Mouse (Mus musculus): ENCODE results near the gene Etv1. TPM values are rescaled to one million over a fixed set of nuclear protein-coding genes. Genes with fewer than 3 reads are reported as not detected.

Gene Etv1
- total and polyA plus RNA-seq, 3 experiments: not detected

DNA sequence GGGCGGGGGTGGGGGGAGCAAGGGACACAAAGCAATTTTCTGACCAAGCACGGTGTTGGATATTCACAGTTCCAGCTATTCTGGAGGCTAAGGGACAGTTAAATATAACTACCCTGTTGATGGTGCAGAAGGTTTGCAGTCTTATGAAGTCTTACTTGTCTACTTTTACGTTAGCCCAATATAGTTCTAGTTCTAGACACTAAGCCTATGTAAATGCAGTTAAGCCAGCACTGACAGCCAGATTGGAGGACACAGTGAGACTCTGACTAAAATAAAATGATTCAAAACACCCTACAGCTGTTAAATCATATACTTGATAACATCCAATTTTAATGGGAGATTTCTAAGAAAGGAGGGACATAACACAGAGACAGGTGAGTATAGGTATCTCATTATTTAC lies 129.8 kb downstream of the Etv1 start:
- Histone ChIP-seq H3K9ac (ENCODE audit: control insufficient read depth, low read depth, low read length, poor library complexity, severe bottlenecking) (no peak overlapping the region), H3K9me3 (replicated peaks; ENCODE audit: insufficient read depth, low read length) (no peaks in the 10 kb centered on the region), H3K79me2 (ENCODE audit: control insufficient read depth, insufficient read depth, low read length, poor library complexity) (no peaks in the 10 kb centered on the region), H3K36me3 (ENCODE audit: control insufficient read depth in 1 of 2, insufficient read depth in 2 of 2, low read length in 2 of 2) (no peaks in the 10 kb centered on the region), H3K4me3 (ENCODE audit: control insufficient read depth in 1 of 2, insufficient read depth in 1 of 2, low read depth in 2 of 2, low read length in 2 of 2) (no peak overlapping the region), H3K27ac (ENCODE audit: control insufficient read depth, low read depth, low read length) (no peak overlapping the region), H3K4me1 (ENCODE audit: control insufficient read depth in 1 of 2, insufficient read depth in 2 of 2, low read length in 2 of 2) (no peaks in the 10 kb centered on the region), H3K27me3 (ENCODE audit: control insufficient read depth in 1 of 2, insufficient read depth in 2 of 2, low read length in 2 of 2) (no peaks in the 10 kb centered on the region)
- DNase-seq (ENCODE audit: low read depth, low spot score): no peak
- no peak for TF ChIP-seq BHLHE40 (IDR thresholded peaks at IDR 0.05; ENCODE audit: borderline replicate concordance, low read depth, low read length)
- TF ChIP-seq SIN3A (IDR thresholded peaks at IDR 0.05; ENCODE audit: low read length): no peak
- no peak for TF ChIP-seq SMC3 (IDR thresholded peaks at IDR 0.05; ENCODE audit: low read depth, low read length)
- TF ChIP-seq ZC3H11A (IDR thresholded peaks at IDR 0.05; ENCODE audit: low read depth, low read length): no peak
- TF ChIP-seq POLR2AphosphoS5 (IDR thresholded peaks at IDR 0.05; ENCODE audit: borderline replicate concordance, low read depth, low read length): no peak
- no peak for TF ChIP-seq ZKSCAN1 (IDR thresholded peaks at IDR 0.05; ENCODE audit: low read depth, low read length)
- TF ChIP-seq HCFC1 (IDR thresholded peaks at IDR 0.05; ENCODE audit: low read depth, low read length): no peak
- no peak for TF ChIP-seq CHD1 (IDR thresholded peaks at IDR 0.05; ENCODE audit: low read depth, low read length)
- no peak for TF ChIP-seq POLR2A (IDR thresholded peaks at IDR 0.05; ENCODE audit: control insufficient read depth in 1 of 2, insufficient read depth in 1 of 2, low read depth in 1 of 2, low read length in 2 of 2, poor library complexity in 1 of 2)
- no peak for TF ChIP-seq RCOR1 (IDR thresholded peaks at IDR 0.05; ENCODE audit: low read depth, low read length)
- no peak for TF ChIP-seq USF2 (IDR thresholded peaks at IDR 0.05; ENCODE audit: borderline replicate concordance in 1 of 2, insufficient read depth in 1 of 2, low read depth in 1 of 2, low read length in 2 of 2)
- TF ChIP-seq ZNF384 (IDR thresholded peaks at IDR 0.05; ENCODE audit: low read depth, low read length): no peak
- no peak for TF ChIP-seq GATA1 (IDR thresholded peaks at IDR 0.05; ENCODE audit: low read depth, low read length)
